Mouse (Mus musculus) embryo, embryonic 10 days (tissue): ENCODE data around the gene Gzf1.

Experiments
- DNase-seq: peaks from one replicate; pipeline ENCODE4 v3.0.0-alpha.2; 2015; ENCODE audit warnings: low spot score

Gzf1 gene

DNA sequence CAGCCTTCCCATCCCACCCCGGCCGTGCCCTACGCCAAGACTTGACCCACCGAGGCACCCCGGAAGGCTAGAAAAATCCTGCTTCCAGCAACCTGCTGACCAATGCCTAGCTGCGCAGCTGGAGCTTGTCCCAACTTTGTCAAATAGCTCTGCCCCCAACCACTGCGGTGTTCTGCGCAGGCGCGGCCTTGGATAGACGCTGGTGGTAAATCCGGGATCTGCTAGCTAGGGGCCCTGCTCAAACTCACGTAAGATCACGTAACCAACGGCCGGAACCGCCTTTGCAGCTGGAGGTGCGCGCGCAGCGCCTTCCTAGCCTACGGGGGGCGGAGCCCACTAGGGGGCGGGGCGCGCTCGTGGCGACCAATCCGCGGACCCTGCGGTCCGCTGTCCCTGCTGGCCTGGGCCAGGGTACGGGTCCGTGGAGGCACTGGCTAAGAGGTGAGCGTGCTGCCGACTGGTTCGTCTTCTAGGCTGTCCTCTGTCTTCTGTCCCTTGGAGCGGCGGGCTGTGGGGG lies at the start of gene Gzf1:
Gene Gzf1 (plus strand): TSS at position 249 of the 517 bp plus-strand sequence.
- peak; percentile 100 for DNase-seq

DNA sequence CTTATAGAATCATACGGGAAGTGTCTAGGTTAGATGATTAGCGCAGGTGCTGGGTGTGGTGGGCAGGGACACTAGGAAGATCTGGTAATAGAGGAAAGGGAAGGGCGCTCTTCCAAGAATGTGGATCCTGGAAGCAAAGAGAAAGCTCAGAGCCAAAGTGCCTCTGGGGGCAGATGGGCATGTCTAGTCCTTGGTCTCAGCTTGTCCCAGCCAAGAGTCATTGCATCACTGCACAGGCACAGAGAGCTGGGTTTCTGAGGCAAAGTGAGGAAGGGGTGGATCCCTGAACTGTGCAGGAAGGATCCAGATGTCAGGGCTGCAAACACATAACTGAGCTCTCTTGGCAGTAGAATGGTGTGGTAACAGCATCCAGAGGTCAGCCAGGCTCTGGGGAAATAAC lies 49.2 kb upstream of the Gzf1 start:
- DNase-seq: no peak

DNA sequence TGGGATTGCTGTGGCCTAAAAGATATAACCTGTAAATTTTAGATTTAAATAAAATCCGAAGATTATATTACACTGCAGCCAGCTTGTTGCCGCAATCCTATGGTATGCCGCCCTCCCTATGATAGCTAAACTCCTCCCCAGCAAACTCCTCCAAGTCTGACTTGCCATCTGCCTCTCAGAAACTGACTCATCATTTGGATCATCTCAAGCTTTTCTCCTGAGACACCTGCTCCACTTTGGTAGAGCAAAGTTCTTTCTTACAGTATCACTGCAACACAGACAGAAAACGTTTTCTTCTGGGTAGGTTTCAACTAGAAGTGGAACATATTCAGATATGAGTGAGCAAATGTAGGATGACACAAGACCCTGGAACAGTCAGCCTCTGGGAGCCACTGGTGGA lies 46.4 kb upstream of the Gzf1 start:
- no peak for DNase-seq

DNA sequence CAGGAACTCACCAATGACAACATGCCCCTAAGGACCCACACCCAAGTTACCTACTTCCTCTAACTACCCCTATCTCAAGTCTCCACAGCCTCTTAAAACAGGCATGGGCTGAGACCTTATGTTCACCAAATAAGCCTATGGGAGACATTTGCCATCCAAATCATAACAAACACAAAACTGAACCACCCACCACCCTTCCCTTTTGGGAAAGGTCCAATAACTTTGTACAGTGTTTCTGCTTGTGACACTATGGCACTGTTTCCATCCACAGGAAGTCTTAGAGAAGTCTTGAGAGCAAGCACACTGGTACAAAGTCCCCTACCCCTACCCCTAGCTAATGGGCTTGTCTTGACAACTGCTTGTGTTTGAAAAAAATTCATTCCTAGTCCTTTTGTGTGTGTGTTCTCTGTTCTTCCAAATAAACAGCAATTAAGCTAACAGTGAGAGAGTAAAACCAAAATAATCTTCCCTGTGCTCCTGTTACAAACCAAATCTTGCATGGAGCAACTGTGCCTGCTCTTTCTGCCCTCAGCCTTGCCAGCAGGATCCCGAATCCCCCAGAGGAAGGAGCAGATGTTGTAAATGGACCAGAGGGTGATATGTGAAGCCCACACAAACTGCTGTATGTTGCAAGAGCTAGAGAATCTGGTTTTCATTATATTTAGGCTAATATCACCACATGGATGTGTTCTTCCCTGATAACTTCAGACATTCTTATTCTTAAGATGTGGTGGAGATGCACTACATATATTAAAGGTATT lies 38.0 kb upstream of the Gzf1 start:
- no peak for DNase-seq

DNA sequence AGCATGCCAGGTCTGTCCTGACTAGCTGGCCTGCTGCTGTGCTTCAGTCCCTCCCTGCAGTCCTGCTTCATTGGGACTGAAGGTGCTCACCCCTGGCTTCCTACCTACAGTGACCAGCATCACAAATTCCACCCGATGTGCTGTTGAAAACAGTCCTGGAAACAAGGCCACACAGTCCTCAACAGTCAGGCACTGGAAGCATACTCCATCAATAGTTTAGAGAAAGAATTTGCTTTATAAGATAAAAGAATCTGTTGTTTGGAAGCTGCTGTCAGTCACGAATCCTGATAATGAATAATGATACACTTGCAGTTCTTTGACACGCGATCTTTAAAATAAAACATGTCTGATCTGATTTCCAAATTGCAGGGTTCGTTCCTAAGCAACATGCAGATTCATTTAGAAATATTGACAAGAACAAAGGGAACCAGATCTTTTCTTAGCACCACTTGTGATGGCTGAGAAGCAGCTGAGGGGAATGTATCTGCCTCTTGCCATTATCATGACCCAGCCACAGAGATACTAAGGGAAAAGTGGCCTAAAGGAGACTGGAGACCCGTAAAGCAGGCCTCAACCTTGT lies 36.3 kb upstream of the Gzf1 start:
- DNase-seq: no peak

DNA sequence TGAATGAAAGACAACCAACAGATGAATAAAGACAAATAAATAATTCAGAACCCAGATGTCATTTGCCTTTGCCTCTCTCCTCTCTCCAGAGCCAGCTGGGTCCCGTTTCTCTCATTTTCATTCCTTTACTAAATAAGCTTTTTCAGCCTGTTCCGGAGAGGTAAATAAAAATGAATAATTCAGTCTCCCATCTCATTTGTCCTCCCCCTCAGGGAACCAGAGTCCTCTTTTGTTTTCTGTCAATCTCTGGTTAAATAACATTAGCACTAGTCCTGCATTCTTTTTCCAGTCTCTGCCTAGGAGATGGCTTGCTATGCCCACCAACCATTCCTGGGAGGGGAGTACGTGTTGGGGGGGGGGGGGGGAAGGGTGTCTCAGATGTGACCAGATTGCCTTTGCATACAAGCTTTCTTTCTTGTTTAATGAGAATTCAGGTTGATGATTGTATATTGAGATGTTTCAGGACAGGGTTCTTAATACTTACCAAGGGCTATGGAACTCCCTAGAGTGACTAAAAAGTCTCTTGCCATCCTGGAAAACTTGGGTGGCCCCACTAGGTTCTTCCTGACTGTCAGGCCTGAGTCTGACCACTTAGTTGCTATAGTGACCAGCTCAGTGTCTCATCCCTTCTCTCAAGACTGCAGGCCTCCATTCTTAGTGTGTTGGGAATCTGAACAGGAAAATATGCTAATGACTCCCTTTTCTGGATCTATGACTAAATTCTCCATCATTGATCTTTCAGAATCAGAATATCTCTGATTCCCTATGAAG lies 30.1 kb upstream of the Gzf1 start:
- peak; percentile 20 for DNase-seq

DNA sequence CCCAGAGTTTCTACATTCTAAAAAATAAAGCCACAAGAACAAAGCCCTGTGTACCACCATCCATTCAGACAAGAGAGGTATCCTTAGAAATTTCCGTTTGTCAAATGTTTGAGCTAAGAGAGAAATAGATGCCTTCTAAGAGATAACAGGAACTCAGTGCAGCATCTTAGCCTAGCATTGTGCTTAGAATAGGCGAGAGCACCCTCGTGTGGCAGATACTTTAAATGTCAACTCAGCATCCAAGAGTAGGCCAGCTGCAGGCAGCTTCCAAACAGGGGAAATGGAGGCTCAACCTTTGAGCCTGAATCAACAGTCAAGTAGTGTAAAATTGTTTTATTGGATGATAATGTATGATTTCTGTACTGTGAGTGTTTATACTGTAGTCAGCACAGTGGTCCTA lies 25.9 kb upstream of the Gzf1 start:
- DNase-seq: peak; percentile 86

DNA sequence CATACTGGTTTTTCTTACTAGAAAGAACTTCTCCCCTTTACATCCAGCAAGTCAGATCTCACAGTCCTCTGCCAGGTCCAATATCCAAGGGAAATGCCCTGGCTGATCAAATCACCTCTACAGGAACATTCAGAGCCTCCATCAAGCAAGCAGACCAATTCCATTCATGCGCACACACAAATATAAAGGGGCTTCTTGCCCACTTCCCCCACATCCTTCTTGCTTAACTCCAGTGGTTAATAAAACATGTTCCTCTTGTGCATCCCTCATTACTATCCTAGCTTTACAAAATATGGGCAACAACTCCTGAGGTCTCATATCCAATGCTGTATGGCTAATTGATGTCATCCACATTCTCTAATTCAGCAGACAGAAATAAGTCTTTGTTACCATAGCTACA lies 17.4 kb upstream of the Gzf1 start:
- no peak for DNase-seq

DNA sequence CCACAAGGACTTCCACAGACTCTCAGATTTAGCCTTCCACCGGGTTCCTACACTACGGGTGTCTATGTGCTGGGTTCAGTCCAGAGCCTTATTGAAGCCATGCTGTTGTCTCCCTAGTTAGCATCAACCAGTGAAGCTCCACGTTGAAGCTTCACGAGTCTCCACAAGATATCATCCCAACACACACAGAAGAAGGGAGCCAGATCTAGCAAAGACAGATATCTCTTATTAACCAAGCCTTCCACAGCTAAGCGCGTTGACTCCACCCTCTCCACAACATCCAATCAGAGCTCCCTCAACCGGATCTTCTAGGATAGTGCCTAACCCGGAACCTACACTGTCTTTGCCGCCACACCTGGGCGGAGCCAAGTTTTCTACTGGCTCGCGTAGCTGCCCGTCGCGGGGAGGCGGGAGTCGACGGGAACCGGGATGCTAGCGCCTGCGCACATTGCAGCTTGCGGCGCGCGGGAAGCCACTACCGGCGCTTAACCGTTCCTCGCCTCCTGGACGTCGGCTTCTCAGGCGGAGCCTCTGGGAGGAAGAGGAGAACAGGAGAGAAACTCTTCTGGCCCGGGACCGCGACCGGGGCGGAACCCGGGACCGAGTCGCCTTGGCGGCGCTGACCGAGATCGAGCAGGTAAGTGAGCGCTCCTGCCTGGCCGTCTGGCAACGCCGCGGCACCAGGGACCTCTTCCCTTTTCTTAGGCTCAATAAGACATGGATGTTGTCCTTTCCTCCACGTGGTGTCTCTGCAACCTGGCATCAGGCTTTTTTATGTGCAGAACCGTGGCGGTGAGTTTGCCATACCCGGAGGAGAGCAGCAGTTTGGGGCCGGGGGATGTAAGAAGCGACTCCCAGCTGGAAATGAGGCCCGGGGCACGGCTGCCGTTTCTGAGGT lies 8.4 kb upstream of the Gzf1 start, which contains the start of gene Nxt1:
Gene Nxt1 (plus strand): TSS at position 403 of the 898 bp plus-strand sequence.
- DNase-seq: peak; percentile 97

DNA sequence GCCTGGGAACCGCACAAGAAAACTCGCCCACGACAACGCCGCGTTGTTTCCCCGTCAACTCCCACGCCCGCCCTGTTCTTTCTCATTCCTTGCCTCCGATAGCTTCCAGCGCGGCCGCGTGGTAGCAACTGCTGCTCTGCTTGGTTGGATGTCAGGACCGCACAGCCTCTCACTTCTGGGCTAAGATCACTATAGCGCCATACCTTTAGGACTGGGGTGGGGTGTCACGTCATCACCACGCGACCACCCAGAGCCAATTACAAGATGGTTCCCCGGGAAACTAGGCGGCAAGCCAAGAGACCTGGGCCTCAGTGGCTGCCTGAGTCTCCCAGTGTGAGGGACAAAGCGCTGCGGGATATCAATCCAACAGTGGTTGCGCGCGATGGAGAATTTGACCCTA lies 3.0 kb upstream of the Gzf1 start:
- peak; percentile 92 for DNase-seq

DNA sequence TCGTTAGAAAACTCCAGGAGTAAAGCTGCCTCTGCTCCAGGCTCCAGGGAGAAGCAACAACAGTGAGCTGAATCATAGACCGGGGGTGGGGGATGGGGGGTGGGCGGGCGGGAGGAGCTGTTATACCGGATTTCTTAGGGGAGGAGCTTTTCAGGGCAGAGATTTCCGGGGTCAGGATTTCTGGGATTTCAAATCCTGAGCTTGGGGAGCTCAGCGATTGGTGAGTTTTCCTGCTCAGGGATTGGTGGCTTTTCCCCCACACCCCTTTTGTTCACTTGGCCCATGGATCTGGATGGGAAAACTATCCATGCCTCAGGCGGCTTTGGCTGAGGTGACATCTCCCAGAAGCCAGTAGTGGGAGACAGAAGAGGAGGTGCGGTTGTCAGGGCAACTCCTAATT lies 1.5 kb upstream of the Gzf1 start:
- DNase-seq: peak; percentile 77

DNA sequence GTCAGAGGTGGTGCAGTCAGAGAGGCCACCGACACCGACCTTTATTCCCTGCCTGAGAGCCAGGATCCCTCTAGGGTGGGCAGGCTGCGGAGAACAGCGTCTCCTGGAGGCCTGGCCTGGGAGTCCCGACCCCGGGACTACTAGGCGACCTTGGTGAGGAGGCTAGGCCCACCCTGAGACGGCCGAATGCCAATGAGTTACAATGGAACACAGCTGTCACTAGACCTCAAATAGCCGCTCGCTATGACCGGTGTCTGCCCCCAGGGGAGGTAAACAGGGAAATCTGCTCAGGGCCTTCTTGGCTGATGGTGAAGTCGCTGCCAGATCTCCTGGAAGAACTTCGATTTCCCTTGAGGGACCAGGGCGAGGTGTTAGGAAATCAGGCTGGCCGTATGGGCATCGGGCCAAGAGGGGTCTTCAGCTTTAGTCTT lies 653 bp downstream of the Gzf1 start:
- DNase-seq: peak; percentile 61

DNA sequence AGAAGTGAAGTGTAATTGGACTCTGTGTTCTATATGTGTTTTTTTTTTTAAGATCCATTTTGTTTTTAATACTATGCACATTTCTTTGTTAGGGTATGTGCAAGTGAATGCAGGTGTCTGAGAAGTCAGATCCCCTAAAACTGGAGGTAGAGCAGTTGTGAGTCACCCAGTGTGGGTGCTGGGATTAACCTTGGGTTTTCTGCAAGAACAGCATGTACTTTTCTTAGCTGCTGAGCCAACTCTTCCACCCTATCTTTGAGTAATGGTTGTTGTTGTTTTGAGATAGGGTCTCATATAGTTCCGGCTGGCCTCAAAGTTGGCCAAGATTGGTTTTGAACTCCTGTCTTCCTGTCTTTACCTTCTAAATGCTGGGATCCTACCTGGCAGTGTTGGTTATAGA lies 2.2 kb downstream of the Gzf1 start:
- DNase-seq: no peak

DNA sequence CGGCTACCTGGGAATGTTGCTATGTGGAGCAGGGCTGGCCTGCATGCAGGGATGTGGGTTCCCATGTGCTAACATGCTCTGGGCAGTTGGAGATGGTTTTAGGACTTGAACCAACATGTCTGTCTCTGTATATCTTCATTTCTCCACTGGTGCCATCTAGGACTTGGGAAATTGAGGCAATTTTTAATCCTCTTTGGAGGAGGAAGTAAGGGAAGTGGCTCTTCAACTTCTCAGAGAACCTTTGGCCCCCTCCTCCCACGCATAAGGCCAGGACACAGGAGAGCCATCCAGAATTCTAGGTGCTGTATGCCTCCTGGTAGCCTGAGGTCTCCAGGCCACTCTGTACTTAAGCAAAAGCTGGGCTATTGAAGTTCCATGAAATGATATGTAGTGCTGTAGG lies 4.1 kb downstream of the Gzf1 start:
- DNase-seq: no peak

DNA sequence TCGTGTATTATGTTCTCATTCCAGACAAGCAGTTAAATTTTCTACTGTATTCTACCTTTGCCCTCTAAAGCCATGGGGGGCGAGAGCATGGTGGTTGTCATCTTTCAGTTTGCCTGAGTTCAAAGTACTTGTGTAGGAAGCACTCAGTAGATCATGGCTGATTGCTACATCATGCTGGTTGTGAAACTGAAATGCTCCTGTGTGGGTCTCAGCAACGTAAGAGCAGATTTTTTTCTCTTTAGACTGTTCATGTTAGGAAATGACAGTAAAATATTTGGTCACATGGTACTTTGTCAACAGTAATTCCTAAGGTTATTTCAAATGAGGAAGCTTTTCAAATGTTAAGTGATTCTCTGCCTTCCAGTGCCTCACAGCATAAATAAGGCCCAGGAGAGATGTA lies 4.9 kb downstream of the Gzf1 start:
- no peak for DNase-seq

DNA sequence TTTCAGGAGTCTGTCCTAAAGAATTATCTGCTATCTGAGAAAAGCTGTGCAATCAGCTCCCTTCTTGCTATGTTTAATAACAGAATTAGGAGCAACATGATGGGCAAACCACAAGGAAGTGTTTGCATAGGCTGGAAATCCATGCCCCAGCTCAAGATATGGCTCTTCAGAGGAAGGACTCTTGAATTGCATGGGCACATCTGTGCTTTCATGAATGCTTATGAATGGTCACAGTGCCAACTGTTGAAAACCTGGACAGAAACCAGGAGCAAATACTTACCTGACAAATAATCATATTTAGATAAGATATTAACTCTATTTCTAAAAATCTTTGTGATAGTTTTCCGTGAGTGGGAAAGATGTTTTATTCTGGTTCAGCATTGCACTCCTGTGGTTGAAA lies 6.0 kb downstream of the Gzf1 start:
- no peak for DNase-seq

DNA sequence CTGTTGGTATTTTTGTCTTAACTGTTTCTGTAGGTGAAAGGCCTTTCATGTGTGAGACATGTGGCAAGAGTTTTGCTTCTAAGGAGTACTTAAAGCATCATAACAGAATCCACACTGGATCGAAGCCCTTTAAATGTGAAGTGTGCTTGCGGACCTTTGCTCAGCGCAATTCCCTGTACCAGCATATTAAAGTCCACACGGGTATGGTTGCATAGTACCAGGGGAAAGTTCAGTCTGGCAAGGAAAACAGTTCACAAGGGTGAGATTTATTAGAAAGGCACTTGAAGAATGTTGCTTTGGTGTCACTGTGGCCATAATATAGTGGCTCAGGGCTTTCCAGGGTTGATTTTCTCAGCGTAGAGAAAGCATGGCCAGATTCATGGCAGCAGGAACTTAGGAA lies 7.1 kb downstream of the Gzf1 start:
- no peak for DNase-seq

DNA sequence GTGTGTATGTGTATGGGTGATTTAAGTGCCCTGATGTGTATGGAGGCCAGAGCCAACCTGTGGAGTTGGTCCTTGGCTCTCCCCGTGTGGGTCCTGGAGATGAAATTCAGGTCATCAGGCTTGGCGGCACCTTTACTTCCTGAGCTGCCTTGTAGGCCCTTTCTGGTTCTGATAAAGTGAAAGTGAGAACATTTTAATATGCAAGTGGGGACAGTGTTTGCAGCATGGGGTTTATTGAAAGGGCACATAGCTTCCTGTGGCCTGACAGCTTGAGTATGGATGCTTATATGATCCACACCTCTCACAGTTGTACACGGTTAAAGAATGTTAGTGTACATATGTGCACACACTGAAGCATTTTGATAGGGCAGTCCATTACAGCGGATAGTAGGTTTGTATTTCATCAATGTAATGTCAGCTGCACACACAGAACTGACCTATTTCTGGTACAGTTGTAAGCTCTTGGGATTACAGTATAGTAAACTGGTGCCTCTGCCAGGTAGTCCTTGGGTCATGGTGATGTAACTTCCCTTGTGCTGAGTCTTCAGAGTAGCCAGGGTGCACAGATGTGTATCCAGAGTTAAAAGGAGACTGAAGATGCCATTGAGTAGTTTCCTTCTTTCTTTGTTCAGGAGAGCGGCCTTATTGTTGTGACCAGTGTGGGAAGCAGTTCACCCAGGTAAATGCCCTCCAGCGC lies 8.8 kb downstream of the Gzf1 start:
- DNase-seq: no peak

DNA sequence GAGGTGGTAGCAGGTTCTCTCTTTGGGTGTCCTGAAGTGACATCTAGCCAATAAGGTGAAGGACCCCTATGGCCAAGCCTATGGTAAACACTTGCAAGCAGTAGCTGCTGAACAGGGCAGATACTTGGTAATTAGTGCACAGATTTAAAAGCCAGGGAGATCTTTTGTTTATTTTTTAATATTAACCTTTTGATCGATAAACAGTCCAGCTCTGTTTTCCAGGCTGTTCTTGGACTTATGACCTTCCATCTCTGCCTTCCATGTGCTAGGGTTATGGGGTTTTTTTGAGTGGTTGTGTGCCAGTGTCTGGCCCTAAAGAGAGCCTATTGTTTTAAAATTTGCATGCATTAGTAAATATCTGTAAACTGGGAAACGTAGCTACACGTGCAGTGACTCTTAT lies 9.5 kb downstream of the Gzf1 start:
- no peak for DNase-seq

DNA sequence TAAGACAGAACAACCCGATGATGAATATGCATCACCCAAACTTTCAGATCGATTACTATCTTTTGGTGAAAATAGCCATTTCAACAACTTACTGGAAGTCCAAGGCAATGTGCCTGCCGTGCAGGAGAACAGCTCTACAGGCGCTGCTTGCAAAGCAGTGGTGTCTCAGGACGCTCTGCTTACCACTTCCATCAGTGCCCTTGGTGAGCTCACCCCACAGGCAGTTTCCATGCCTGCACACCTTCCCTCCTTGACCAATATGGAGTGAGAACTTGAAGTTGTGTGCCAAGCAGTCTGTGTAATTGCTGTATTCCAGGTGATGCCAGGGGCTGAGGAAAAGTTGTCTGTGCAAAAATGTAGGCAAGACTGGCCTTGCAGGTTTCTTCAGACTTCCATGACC lies 10.0 kb downstream of the Gzf1 start:
- DNase-seq: no peak

DNA sequence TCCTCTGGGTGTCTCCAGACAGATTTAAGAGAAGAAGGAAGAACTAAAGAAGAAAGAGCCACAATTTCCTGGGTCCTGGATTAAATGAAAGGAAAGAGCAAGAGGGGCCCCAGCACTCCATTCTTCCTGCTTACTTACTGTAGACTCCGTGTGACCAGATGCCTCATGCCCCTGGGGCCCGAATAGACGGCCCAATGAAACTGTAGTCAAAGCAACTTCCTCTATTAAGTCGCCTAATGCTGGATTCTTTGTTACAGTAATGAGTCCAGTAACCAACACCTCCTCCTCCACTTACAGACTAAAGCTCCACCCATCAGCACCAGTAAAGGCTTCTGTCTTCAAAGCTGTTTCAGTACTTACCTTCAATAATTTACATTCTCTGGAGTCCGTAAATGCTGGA lies 17.7 kb downstream of the Gzf1 start:
- no peak for DNase-seq
